Mouse (Mus musculus) brain, embryonic 14.5 days (tissue): ENCODE results near the gene Fam71e1.

Source experiments
- CTCF ChIP-seq: fragments of 200-500 bp; IDR thresholded peaks from 2 replicates; pipeline ENCODE4 v1.5.1; 2012; ENCODE audit warnings: inconsistent platforms, mild to moderate bottlenecking, moderate library complexity, borderline replicate concordance; ENCODE audit not compliant: insufficient read depth, insufficient read length; ENCODE audit errors: extremely low read depth
- POLR2A ChIP-seq: fragments of 200-500 bp; IDR thresholded peaks from 2 replicates; pipeline ENCODE4 v1.6.1; 2012; ENCODE audit warnings: mild to moderate bottlenecking, inconsistent platforms, borderline replicate concordance; ENCODE audit not compliant: poor library complexity, insufficient read depth, insufficient read length, severe bottlenecking; ENCODE audit errors: extremely low read depth

DNA sequence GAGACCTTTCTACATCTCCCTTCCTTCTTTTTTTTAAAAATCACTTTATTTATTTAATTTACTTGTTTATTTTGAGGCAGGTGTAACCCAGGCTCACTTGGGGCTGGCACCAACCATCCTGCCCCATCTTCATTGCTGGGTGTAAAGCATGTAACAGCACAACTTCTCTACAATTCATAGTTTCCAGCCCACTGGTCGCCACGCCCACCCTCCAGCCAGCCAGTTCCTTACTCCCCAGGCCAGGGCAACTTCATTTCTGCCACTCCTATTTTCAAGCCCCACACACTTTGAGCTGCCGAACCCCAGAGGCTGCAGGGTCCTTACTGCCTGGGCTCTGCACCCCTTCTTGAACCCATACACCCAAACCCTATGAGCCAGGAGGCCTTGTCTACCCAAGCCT lies 24.6 kb downstream of the Fam71e1 start:
- TF ChIP-seq CTCF, result no peak
- TF ChIP-seq POLR2A, result no peak
